Mouse (Mus musculus): ENCODE results near the gene Supt16. TPM values are rescaled to one million over a fixed set of nuclear protein-coding genes. Genes with fewer than 3 reads are reported as not detected.

Supt16 gene
- 10 to 100 TPM; 33.8 to 37.2 TPM for total RNA-seq (2021)

DNA sequence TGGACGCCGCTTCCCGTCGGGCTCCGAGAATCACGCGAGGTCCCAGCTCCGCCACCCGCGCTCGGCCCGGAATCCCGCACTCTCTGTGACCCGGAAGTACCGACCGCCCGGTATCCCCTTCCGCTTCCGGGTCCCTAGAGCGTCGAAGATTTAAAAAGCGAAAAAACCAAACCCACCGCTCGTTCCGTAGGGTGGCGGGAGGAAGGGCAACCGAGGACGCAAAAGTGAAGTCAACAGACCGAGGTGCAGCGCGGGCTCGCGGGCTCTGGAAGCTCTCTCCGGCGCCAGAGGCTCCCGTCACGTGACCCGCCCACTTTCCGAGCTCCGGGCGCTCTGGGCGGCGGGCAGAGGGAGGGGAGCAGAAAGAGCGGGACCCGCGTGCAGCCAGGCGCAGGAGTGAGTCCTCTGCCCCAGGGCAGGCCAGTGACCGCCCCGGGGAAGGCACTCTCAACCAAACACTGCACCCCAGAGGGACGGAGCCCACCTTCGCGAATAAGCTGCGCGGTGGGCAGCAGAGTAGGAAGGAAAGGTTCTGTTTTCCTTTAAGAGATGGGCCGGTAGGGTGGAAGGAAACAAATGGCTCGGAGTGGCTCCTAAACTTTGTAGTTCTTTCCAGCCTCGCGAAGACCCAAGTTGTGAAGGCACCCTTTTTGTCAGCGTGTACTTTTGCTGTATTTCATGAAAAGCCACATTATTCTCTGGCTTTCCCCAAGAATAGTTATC is at the start of gene Supt16:
Gene Supt16, minus strand, starts transcription at position 261 of the 723 bp plus-strand sequence.
- intact Hi-C loops (cut with DNase I) = loop anchor here (5.0 to 10.0 kb wide), 2 partner anchors 75 to 313 kb away; partner anchors contain the start of gene Mettl17

DNA sequence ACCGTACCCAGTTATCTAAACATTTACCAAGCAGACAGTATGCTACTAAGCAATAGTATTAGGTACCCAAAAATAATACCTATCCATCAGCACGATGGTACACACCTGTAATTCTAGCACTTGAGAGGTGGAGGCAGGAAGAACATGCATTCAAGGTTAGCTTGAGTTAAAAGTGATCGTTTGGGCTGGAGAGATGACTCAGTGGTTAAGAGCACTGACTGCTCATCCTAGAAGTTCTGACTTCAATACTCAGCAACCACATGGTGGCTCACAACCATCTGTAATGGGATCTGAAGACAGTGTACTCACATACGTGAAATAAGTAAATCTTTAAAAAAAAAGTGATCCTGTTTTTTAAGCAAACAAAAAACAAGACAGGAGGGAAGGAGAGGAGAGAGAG is 48.9 kb upstream of the Supt16 start:
- DNase-seq = no peak
- intact Hi-C loops (cut with DNase I) = no loop called here

More for the DNA sequence above, at the start of gene Supt16:
- peak; percentile 87 to 90 for DNase-seq

DNA sequence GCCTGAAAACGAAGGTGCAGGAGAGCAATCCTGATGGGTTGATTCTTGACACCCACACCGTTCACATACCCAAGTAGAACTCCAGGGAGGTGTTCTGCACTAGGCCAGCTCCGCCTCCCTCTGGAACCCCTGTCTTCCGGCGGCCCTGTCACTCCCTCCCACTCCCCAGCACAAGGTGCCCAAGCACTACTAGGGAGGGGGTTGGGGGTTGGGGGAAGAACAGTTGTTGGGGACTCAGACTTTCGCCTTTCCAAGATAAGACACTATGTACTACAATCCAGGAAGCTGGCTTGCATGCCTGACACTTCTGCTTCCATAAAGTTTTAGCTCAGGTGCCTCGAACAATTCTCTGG is 47.5 kb upstream of the Supt16 start:
- no peak for DNase-seq
- intact Hi-C loops (cut with DNase I) = no loop called here

DNA sequence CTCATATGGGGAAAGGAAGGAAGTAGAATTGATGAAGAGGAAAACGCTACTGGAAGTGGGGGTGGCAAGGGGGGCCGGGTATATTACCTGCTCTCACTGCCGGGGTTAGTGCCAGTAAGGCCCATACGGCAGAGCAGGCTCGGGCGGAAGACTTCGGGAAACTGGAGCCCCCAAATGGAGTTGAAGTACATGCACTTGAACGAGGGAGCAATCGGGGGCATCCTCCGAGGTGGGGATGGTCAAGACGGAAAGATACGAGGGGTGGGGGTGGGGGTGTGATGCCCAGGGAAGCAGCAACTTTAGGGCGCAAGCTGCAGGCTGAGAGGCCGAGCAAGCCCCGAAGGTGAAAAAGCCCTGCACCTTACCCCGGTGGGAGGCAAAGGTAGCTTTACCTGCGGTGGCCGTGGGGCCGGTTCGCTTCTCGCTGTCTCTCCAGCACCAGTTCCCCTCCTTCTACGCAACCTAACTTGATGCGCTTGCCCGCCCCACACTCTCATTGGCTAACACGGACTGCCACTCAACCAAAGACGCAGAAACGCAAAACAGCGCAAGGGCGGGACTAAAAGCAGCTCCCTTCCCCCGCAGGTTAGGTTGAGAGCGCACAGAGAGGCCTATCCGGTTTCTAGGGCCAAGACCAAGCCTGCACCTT is 46.9 kb upstream of the Supt16 start:
- DNase-seq = peak; percentile 100
- intact Hi-C loops (cut with DNase I) = no loop called here

DNA sequence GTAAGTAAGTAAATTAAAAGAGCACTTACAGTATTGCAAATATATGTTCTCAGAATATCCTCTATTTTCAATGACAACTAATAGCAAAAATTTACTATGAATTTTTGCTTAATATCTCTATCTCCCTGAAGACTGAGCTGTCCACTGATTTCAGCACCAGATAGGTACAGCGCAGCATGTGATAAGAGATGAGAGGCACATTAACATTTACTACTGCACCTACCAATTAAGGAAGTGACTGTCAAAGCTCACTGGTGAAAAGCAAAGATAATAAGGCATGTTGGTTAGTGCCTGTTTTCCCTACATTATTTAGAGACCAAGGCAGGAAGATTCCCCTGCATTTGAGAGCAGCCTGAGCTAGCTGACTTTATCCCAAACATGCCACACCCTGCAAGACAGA is 39.0 kb upstream of the Supt16 start:
- intact Hi-C loops (cut with DNase I) = no loop called here
- DNase-seq = no peak

DNA sequence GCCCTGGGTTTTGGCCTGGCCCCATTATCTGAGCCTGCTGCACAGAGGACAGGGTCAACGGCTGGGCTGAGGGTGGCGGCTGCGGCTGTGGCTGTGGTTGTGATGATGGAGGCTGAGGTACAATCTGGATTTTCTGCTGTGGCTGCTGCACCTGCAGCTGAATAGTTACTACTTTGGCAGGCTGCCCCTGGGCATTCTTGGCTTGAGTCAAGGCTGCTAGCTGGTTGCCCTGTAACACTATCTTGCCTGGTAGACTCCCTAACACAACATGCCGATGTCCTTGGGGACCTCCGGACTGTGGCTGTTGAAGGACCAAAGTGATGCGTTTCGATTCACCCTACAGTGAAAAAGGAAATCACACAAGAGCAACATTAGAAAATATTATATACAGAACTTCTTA is 37.9 kb upstream of the Supt16 start:
- DNase-seq = peak; percentile 79 to 80

DNA sequence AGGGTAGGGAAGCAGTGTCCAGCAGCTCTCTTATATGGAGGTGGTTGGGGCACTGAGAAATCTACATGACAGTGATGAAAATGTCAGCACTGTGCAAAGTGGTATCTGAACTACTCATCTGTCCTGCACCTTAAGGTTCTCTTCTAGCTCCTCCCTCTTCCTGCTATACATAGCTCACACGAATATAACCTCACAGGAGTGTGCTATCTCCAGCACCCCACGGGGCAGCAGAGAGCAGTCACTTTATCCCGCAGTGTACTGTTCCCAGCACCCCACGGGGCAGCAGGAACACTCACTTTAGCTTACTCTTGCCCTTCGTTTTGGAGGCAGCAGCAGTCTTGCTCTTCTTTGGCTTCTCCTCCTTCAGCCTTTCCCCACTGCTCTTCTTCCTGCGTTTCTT is 35.0 kb upstream of the Supt16 start:
- intact Hi-C loops (cut with DNase I) = no loop called here
- DNase-seq = no peak

More for the DNA sequence above, 37.9 kb upstream of the Supt16 start:
- intact Hi-C loops (cut with DNase I) = no loop called here

DNA sequence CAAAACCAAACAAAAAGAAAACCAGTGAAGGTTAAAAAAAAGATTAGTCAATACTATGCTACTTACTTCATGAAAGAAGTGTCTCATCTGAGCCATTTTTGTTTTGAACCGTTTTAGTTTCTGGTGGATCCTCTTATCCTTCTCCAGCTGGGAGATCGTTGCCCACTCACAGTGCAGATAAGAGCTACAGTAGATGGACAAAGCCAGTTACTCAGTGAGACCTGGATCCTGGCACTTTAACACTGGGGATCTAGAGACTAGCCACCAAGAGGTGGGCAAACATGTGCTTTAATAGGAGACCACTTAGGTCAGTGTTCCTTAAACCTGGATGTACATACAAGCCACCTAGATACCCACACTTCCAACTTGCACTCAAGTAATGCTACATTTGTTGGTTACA is 28.8 kb upstream of the Supt16 start:
- intact Hi-C loops (cut with DNase I) = no loop called here
- no peak for DNase-seq

DNA sequence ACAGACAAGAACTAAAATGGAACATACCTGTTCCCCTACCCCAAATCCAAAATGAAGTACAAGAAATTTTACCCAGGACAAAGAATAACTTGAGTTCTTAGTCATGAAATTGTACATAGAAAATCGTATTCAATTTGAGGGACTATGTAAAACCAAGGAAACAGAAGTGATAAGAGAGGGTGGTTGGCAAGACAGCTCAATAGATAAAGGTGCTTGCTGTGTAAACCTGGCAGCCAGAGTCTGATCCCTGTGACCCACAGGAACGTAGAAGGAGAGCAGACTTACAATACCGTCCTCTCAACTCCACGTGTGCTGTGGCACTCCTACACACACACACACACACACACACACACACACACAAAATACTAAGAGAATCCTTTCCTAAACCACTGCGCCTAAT is 20.0 kb upstream of the Supt16 start:
- DNase-seq = no peak
- intact Hi-C loops (cut with DNase I) = no loop called here

DNA sequence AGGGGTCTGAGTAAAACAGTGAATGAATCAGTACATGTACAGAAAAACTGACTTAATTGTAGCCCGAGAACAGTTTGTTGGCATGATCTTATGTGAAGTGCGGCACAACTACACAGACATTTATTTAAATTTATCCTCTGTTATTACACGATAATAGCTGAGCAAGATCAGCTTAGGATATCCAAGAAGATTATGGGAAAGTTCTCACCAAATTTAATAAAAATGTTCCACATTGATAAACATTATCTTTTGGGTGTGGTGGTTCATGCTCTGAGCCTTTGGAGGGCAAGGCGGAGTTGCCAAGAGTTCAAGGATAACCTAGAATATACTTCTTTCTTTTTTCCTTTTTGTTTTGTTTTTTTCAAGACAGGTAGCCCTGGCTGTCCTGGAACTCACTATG is 2.2 kb upstream of the Supt16 start:
- DNase-seq = no peak
- intact Hi-C loops (cut with DNase I) = loop anchor here (5.0 to 10.0 kb wide), 2 partner anchors 77 to 315 kb away; partner anchors contain the start of gene Mettl17

DNA sequence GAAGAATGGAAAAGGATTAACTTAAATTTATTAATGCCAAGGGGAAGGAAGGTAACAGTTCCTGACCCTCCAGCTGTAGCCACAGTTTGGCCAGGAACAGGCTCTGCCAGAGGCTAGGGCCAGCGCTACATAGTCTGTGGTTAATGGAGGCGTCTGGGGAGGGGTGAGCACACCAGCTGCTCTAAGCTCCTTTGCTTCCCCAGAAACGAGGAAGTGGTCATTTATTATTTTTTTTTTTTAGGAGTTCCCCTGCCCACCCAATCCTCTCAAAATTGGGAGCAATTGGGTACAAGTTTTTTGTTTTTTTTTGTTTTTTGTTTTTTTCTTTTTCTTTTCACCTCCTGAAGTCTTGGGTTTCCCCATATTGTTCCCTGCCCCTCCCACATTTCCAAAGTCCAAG is 925 bp upstream of the Supt16 start:
- peak in 1 of 2 experiments; percentile 12 for DNase-seq

DNA sequence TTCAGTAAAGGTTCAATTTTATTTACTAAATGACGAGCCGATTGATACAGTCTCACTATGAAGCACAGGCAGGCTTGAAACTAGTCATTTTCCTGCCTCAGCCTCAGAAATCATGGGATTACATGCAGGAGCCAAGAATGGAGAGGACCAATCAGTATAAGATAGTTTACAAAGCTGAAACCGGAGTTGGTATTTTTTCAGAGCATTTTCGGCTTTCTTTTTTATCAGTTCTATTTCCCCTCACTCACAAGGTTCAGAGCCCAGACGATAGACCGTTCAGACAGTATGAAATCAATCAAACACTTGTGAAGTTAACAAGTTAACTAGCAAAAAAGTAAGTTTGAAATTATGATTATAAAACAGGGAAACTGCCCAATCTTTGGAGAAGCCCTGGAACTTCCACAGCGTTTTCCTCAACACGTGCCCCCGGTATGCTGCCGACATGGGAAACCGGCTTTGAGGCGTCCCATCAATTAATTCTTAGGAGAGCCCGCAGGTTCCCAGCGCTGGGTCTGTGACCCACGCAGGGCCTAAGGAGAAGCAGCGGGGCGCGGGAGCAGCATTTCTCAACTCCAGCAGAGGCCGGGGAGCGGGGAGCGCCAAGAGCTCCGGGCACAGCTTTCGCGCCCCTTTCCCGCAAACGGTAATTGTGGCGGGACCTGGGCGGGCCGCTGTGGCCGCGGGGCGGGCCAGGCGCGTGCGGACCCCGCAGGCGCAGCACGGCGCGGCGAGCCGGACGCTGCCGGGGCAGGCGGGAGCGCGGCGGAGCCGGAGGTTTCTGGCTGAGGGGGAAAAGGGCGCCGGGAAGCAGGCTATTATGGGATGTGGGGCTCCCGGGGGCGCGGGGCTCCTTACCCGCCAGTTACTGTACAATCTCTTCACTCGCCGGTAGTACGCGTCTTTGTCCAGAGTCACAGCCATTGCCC is 723 bp downstream of the Supt16 start:
- intact Hi-C loops (cut with DNase I) = loop anchor here (5.0 to 10.0 kb wide), 2 partner anchors 74 to 312 kb away; partner anchors contain the start of gene Mettl17
- DNase-seq = peak in 1 of 2 experiments; percentile 32

More for the DNA sequence above, 925 bp upstream of the Supt16 start:
- intact Hi-C loops (cut with DNase I) = loop anchor here (5.0 to 10.0 kb wide), 2 partner anchors 76 to 313 kb away; partner anchors contain the start of gene Mettl17

DNA sequence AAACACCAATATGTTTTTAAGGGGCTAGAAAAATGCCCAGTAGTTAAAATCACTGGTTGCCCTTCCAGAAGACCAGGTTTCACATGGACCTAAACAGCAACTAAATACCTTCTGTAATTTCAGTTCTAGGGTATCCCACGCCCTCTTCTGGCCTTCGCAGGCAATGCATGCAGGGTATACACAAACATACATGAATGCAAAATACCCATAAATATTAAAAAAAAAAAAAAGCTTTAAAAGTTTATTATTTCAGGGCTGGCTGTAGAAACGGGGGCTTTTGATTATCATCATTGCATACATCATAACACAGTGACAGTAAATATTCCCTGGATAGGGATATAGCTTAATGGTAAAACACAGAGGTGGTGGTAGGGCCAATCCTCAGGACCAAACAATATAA is 1.5 kb downstream of the Supt16 start:
- intact Hi-C loops (cut with DNase I) = loop anchor here (5.0 to 10.0 kb wide), 2 partner anchors 73 to 311 kb away; partner anchors contain the start of gene Mettl17
- DNase-seq = peak; percentile 18 to 64

DNA sequence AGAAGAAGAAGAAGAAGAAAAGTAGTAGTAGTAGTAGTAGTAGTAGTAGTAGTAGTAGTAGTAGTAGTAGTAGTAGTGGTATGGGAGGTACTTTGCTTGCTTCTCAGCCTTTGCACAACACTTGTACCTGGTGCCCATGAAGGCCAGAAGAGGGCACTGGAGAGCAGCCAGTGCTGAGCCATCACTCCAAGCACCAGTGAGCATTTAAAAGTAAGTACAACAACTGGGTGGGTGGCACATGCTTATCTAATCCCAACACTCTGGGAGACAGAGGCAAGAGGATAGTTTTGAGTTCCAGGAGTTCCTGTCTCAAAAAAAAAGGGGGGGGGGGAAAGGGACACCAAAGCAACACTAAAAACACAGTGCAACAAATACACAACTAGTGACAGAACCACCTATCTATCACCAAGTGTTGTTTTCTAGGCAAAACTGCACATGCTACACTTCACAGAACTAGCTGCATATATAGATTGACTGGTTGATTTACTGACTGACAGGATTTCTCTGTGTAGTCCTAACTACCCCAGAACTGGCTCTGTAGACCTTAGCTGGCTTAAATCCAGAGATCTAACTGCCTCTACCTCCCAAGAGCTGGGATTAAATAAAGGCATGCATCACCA is 6.4 kb downstream of the Supt16 start:
- DNase-seq = peak; percentile 29 to 48
- intact Hi-C loops (cut with DNase I) = loop anchor here (10.0 kb wide), 1 partner anchor 306 kb away; the partner anchor contains the start of gene Mettl17

DNA sequence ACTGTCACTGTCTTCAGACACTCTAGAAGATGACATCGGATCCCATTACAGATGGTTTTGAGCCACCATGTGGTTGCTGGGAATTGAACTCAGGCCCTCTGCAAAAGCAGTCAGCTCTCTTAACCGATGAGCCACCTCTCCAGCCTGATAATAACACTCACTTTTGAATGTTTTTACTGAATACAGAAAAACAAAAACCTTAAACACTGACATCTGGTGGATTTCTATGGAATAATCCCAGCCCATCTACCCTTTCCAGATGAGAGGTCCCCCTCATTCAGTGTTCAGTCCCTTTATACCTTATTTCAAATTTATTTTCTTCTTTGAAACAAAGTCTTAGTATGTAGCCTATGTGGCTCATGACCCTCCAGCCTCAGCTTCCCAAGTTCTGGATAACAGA is 7.7 kb downstream of the Supt16 start:
- DNase-seq = peak in 1 of 2 experiments; percentile 5
- intact Hi-C loops (cut with DNase I) = no loop called here

DNA sequence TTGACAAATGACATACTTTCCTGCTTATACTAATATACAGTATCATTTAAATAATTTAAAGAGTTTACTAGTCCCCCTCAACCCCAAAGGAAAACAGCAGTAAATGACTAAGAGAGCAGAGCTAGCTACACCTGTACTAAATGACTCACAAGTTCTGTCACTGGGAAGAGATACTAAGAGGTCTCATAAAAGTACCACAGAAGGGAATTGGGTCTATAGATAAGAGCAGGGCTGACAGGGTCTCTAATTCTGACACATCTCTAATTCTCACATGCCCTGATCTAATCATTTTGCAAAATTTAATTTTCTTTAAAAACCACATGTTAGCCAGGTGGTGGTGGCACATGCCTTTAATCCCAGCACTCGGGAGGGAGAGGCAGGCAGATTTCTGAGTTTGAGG is 8.4 kb downstream of the Supt16 start:
- intact Hi-C loops (cut with DNase I) = no loop called here
- no peak for DNase-seq

DNA sequence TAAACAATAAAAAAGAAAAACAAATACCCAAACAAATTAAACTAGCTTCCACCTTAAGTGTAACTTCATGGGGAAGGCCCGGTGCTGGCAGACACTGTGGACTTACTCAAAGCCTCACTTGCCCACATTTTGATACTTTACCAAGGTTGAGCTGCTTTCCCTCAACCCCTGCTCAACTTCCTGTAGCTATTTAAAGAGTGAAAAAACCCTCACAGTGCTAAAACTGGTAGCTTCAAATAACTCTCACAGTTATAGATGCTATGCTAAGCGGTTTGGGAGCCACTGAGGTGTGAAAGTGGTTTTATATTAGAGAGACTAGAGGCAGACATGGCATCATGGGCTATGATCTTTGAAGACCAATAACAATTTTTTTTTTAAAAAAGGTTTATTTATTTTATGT is 30.6 kb downstream of the Supt16 start:
- DNase-seq = no peak
- intact Hi-C loops (cut with DNase I) = no loop called here

DNA sequence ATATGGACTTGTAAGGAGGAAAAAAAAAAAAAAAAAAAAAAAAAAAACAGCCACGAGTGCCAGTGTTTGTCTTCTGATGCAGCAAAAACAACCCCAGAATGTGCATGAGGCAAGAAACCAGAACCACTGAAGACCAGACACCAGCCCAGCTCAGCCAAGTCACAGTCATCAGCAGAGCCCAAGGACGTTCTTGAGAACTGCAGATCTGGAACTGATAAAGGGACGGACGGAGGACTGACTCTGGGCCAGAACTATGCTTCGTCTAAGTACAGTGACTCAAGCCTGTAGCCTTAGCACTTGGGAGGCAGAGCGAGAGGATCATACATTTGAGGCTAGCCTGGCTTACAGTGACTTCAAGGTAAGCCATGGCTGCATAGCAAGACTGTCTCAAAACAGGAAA is 36.3 kb downstream of the Supt16 start:
- no peak for DNase-seq
- intact Hi-C loops (cut with DNase I) = no loop called here

DNA sequence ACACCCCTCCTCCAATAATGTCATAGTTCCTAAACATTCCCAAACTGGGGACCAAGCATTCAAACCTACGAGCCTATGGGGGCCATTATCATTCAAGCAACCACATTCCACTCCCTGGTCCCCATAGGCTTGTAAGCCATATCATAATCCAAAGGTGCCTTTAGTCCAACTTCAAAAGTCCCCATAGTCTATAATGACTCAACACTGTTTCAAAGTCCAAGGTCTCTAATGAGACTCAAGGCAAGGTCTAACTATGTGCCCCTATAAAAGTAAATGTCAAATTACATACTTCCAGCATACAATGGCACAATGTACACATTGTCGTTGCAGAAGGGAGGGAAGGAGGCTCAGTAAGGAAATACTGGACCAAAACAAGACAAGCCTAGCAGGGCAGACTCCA is 42.2 kb downstream of the Supt16 start:
- intact Hi-C loops (cut with DNase I) = no loop called here
- DNase-seq = no peak

DNA sequence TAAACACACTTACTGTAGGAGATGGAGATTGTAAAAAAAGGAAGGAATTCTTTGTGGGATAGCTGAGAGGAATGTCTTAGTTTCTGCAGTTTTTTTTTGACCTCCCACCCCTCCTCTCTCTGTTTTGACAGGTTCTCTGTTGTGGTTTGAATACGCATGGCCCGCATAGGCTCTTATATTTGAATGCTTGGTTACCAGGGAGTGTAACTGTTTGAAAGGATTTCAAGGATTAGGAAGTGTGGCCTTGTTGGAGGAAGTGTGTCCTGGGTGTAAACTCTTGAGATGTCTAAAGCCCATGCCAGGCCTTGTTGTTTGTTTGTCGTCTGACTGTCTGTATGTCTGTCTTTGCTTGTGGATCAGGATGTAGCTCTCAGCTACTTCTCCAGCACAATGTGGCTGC is 44.6 kb downstream of the Supt16 start:
- no peak for DNase-seq
- intact Hi-C loops (cut with DNase I) = no loop called here
